Mouse (Mus musculus): ENCODE measurements around the gene Cnppd1.

Gene Cnppd1

DNA sequence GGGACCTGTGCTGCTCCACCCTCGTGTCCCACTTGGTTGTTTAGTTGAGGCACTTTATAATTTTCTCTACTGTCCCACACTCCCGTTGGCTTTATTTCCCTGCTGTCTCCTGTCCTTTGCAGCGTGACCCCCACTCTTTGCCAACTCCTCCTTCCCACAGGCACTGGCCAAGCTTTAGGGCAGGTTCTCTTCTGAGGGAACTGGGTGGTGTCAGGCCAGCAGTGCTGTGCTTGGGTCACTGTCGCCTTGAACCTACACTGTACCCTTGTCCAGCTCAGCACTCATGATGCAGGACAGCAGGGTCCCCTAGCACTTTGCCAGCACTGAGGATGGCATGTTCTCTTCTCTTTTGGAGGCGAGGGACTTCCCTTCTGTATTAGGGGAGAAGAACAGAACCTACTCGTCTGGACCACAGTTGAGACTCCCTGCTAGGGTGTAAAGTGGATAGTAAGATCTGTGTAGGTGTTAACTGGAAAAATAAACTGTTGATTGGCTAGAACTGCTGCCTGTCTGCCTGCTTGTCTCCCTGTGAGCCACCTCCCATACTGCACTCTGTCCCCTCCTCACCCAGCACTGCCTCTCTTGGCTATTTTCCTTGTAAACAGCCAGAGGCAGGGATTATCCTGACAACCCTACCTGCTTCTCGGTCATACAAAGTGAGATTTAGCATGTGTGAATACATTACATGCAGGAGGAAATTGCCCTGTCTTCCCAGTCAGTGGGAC is 5.1 kb upstream of the Cnppd1 start:
- no peak for DNase-seq (ENCODE audit: low spot score in 2 of 2)

DNA sequence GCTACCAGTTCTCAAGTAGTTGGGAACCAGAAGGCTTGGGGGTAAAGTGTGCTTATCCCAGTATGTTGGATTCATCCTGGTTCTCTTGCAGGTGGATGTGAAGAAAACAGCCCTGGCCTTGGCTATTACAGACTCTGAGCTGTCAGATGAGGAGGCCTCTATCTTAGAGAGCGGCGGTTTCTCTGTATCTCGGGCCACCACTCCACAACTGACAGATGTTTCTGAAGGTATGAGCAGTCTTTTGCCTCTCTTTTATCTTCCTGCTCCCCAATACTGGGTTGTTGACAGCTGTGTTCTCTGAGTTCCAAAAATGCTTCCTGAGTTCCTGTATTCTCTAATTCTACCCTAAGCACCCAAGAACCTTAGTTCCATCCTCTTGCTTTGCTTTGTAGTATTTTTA is 3.1 kb upstream of the Cnppd1 start:
- DNase-seq (ENCODE audit: low spot score in 2 of 2) = peak in 1 of 2 experiments; percentile 19

DNA sequence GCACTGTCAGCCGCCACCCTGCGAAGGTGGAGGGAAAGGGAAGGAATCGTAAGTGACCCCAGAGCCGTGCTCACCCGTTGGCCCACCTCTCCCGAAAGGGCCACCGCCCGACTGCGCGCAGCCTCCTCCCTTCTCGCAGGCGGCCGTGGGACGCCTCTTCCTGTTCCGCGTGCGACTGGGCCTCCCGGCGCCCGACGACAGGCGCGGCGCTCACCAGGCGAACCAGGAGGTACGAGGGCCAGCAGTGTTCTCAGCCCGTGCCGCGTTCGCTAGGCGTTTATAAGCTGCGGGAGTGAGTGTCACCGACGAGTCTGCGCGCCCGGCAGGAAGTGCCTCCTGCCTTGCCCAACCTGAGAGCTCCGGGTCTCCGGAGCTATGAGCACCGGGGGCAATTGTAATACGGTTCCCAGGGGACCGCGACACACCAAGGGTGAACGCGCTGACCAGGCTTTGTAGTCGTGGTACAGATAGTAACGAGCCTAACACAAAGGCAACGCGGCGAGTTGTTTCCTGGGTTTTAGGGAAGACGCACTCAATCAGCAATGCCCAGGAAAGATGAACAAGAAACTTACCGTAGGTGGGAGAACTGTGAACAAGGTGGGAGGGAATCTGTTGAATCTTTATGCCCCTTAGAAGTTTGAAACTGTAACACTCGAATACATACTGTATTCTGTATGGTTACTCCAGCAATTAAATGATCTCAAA is 873 bp downstream of the Cnppd1 start:
- peak; percentile 79 to 82 for DNase-seq (ENCODE audit: low spot score in 2 of 2)

GRCm38 (mm10) chr1:75140601-75141190 is 1.8 kb downstream of the Cnppd1 start:
- DNase-seq (ENCODE audit: low spot score in 2 of 2) = no peak

DNA sequence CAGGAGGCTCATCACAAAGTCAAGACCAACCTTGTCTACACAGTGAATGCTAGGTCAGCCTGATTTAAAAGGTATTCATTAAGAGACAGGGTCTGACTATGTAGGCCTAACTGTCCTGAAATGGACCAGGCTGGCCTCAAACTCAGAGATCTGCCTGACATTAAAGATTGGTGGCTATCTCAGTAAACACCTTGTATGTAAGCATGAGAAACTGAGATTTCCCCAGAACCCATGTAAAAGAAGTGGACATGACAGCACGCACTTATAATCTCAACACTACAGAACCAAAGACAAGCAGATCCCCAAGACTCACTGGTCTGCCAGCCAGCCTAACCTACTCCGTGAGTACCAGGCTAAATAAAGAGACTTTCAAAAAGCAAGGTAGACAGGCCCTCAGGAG is 4.1 kb downstream of the Cnppd1 start:
- DNase-seq (ENCODE audit: low spot score in 2 of 2) = no peak

- peak; percentile 30 to 53 for DNase-seq (ENCODE audit: low spot score in 2 of 2)
These were observed 5.8 kb downstream of the Cnppd1 start for GRCm38 (mm10) chr1:75136730-75137129.

- no peak for DNase-seq (ENCODE audit: low spot score in 2 of 2)
These were observed 6.2 kb downstream of the Cnppd1 start for GRCm38 (mm10) chr1:75136293-75136692.

GRCm38 (mm10) chr1:75133421-75134207 is 8.9 kb downstream of the Cnppd1 start, which contains the start of gene Slc23a3:
Slc23a3 (minus strand) TSS chr1:75133890.
- DNase-seq (ENCODE audit: low spot score in 2 of 2) = no peak

GRCm38 (mm10) chr1:75128641-75129040 is 13.9 kb downstream of the Cnppd1 start:
- no peak for DNase-seq (ENCODE audit: low spot score in 2 of 2)

DNA sequence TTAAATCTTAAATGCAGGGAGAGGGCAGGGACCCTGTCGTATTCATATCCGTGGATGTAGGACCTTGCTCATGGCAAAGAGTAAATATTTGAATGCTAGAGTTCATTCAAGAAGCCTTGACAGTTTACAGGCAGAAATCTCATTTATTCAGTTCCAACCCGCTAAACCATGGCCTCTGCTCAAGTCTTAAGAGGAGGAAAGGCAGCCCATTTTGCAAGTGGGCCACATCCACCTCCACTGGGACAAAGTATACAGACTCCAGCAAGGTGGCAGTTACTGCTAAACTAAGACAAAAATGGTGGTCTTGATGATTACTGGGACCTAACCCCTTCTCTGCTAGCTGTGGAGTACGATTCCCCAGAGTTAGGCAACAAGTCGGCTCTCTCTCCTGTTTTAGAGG is 17.1 kb downstream of the Cnppd1 start:
- no peak for DNase-seq (ENCODE audit: low spot score in 2 of 2)

DNA sequence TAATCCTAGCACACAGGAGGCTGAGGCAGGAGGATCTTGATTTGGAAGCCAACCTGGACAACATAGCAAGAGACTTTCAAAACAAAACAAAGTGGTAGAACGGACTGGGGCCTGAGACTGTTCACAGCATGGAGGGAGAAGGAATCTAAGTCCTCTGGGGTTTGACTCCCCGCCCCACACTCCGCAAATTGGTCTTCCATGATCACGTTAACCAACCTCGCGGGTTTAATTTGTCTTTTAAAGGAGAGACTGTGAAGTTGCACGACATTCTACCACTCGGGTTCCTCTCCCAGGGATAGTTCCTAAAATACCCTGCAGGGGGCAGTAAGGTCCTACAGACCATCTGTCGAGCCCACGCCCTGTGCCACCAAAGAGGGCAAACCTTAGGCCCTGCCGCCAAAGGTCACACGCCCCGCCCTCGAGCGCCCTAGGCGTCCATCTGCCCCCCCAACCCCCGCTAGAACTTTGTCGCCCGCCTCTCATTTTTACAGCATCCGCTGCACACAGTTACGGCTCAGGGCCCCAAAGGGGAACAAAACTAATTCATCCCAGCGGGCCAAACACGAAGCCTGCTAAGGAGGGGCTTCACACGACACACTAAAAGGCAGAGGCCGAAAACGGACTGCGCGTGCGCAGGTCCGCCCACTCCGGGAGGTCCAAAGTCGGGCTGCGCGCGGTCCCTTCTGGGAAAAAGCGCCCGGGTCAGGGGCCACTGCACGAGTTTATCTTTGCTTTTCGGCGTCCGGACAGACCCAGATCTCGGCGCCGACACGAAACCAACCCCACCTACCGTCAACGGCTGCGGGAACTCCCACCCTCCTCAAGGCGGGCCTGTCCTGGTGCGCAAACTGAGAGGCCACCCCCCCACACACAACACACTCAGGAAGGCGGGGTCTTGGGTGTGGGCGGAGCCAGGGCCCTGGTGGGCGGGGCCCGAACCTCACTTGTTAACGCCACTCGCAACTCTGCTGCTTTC is 17.9 kb downstream of the Cnppd1 start, which contains the start of gene Nhej1:
Gene Nhej1, minus strand, starts transcription at position 855 of the 976 bp plus-strand sequence.
- DNase-seq (ENCODE audit: low spot score in 2 of 2) = peak; percentile 90 to 95

GRCm38 (mm10) chr1:75122211-75122610 is 20.3 kb downstream of the Cnppd1 start:
- peak; percentile 21 to 29 for DNase-seq (ENCODE audit: low spot score in 2 of 2)

Data from spleen, postnatal 36 days (tissue).